Mouse (Mus musculus) mouse embryonic stem cell (cell line): ENCODE measurements around the gene Eif3k.

ENCODE experiments used
- in situ Hi-C, 2 experiments: fragments of 300-500 bp; cut with MboI; formaldehyde crosslinking; loops; 1 replicate in 1 of 2; 3 replicates in 1 of 2; pipeline ENCODE4 v1.14.3; 2019 to 2020; ENCODE audit warnings: low sequenced_read_pairs in 2 of 2, low pct_unique_long_range_greater_than_20kb in 1 of 2, mixed read lengths in 1 of 2; ENCODE audit not compliant: unreplicated experiment in 1 of 2

Eif3k gene

DNA sequence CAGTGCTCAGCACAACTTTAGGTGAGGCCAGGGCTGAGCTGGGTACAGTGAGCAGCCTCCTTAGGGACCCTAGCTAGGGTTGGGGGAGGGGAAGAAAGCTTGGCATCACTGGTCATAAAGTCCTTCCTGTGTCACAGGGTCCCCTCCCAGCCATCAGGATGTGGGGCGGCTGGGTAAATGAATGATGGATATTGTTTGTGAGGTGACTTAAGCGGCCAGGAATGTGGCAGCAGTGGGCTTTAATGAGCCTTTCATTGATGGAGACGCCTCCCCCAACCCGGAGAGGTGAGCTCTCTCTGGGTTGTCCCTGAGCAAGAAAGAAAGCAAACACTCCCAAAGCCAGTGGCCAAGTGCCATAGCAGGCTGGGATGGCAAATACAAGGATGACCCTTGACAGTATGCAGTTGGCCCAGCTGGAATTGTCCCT is 57.8 kb downstream of the Eif3k start:
- in situ Hi-C loops = no loop called here

DNA sequence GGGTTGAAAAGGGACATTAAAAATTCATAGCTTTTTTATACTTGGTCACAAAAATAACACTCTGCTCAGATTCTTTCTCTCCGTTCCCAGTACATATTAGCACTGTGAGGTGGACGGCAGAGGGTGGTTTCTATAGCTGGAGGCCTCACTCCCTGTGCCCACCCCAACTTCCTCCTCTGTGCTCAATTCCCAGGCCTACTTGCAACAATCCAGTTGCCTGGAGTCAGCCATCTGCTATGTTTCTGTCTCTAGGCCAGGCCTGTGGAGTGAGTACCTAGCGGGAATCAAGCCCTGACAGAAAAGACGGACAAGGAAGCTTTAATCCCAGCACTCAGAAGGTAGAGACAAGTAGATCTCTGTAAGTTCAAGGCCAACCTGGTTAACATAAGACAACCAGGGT is 59.1 kb downstream of the Eif3k start:
- in situ Hi-C loops = no loop called here

DNA sequence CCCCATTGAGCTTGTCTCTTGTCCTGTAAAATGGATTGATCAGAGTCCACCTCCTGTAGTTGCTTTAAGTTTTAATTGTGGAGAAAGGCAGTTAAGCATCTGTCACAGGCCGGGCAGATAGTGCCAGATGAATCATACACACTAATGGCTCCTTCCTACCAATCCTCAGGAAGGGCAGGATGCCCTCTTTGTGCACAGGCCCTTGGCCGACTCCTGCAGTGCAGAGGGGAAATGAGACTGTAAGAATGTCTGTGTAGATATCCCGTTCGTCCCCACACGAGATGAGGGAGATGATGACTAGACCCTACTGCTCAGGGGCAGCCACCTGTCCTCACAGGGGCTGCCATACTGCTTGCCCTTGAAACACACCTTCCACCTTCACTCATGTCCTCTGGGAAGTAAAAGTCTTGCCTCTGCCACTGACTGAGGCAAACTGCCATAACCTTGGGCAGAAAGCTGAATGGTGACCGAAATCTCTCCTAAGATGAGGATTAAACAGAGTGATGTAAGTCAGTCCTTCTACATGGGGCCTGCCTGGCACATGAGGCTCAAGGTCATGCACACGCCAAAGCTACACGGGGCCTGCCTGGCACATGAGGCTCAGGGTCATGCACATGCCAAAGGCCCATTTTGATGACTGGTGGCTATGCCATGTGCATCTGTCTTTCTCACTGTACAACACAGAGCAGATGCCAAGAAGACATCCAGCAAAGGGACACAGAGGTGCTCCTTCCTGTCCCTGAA is 59.8 kb downstream of the Eif3k start:
- in situ Hi-C loops = no loop called here
